Mouse (Mus musculus): ENCODE data around the gene Syt5. TPM values are rescaled to one million over a fixed set of nuclear protein-coding genes. Genes with fewer than 3 reads are reported as not detected.

Syt5 gene
- polyA plus RNA-seq, 1 experiment from 2014 or later, result 0.73 TPM

GRCm38 (mm10) chr7:4497271-4497903 lies 50.0 kb downstream of the Syt5 start:
- WGBS, result 87% methylated on average over 9 of the region's 9 CpGs

DNA sequence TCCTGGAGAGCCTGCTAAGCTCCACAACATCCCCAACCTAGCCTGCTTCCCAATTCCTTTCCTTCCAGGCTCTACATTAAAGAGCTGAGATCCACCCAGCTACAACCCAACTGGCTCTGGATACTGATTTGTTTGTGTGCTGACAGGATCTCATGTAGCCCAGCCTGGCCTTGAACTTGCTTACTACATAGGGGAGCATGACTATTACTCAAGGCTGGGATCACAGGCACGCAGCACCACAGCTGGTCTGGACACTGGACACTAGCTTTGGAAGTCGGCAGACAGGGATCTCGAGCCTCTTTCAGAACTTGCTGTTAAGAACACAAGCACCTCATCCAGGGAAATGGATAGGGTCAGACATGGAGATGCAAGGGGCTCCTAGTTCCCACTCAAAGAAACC lies 50.9 kb downstream of the Syt5 start:
- no peak overlapping the region for H3K4me2 ChIP-seq
- no peak overlapping the region for H3K27ac ChIP-seq (ENCODE audit: low read depth, low read length)
- no peaks in the 10 kb centered on the region for H3K27me3 ChIP-seq (replicated peaks; ENCODE audit: control insufficient read depth, insufficient read depth, low read length)
- DNase-seq (ENCODE audit: low spot score) (no peak), ATAC-seq (replicated peaks; ENCODE audit: low FRiP score) (no peak)
- H3K4me3 ChIP-seq (ENCODE audit: low read depth, low read length), result no peak overlapping the region
- H3K36me3 ChIP-seq (ENCODE audit: control insufficient read depth, insufficient read depth, low read length), result peaks cover 32% of the 10 kb centered on the region
- 94% methylated on average over 3 of the region's 3 CpGs for WGBS
- no peaks in the 10 kb centered on the region for H3K9me3 ChIP-seq (ENCODE audit: control insufficient read depth, low read length)
- no peak overlapping the region for H3K9ac ChIP-seq (ENCODE audit: low read depth, low read length)
- H3K4me1 ChIP-seq (replicated peaks; ENCODE audit: control insufficient read depth, insufficient read depth, low read length), result peaks cover 42% of the 10 kb centered on the region

More at GRCm38 (mm10) chr7:4497271-4497903, 50.0 kb downstream of the Syt5 start:
- DNase-seq (ENCODE audit: low spot score) (no peak), ATAC-seq (replicated peaks; ENCODE audit: low FRiP score) (no peak)
- Histone ChIP-seq H3K27ac (ENCODE audit: low read depth, low read length) (no peak overlapping the region), H3K9me3 (ENCODE audit: control insufficient read depth, low read length) (no peaks in the 10 kb centered on the region), H3K9ac (ENCODE audit: low read depth, low read length) (no peak overlapping the region), H3K27me3 (replicated peaks; ENCODE audit: control insufficient read depth, insufficient read depth, low read length) (no peaks in the 10 kb centered on the region), H3K36me3 (ENCODE audit: control insufficient read depth, insufficient read depth, low read length) (peaks cover 26% of the 10 kb centered on the region), H3K4me3 (ENCODE audit: low read depth, low read length) (no peak overlapping the region), H3K4me2 (no peak overlapping the region), H3K4me1 (replicated peaks; ENCODE audit: control insufficient read depth, insufficient read depth, low read length) (peaks cover 36% of the 10 kb centered on the region)

DNA sequence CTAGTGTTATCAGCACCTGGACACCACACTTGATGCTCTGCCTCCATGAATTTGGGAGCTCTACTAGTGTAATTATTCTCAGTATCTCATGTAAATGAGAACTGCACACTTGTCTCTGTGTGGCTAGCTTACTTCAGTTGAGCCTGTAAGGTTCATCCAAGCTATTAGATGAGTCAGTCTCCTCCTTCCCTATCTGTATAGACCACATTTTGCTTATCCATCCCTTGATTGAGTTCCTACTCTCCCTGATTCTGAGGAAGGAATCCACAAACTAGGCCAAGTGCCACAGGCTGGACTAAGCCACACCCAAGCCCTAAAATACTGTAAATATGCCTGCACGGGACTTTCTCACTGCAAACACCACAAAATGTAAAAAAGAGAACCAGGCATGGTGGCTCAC lies 53.4 kb downstream of the Syt5 start:
- DNase-seq (ENCODE audit: low spot score) (no peak), ATAC-seq (replicated peaks; ENCODE audit: low FRiP score) (0 out of 2 replicates have a peak, but pooled peaks have one; percentile 35)
- Histone ChIP-seq H3K27me3 (replicated peaks; ENCODE audit: control insufficient read depth, insufficient read depth, low read length) (no peaks in the 10 kb centered on the region), H3K27ac (ENCODE audit: low read depth, low read length) (0 out of 2 replicates have a peak overlapping the region, but pooled peaks have one; percentile 7), H3K4me2 (no peak overlapping the region), H3K4me1 (replicated peaks; ENCODE audit: control insufficient read depth, insufficient read depth, low read length) (peaks cover 39% of the 10 kb centered on the region), H3K9ac (ENCODE audit: low read depth, low read length) (no peak overlapping the region; the same call in 1 of the 2 replicates), H3K36me3 (ENCODE audit: control insufficient read depth, insufficient read depth, low read length) (peaks cover 43% of the 10 kb centered on the region), H3K4me3 (ENCODE audit: low read depth, low read length) (no peak overlapping the region), H3K9me3 (ENCODE audit: control insufficient read depth, low read length) (no peaks in the 10 kb centered on the region)
- 43% methylated on average over 1 of the region's 1 CpGs for whole genome bisulfite sequencing

DNA sequence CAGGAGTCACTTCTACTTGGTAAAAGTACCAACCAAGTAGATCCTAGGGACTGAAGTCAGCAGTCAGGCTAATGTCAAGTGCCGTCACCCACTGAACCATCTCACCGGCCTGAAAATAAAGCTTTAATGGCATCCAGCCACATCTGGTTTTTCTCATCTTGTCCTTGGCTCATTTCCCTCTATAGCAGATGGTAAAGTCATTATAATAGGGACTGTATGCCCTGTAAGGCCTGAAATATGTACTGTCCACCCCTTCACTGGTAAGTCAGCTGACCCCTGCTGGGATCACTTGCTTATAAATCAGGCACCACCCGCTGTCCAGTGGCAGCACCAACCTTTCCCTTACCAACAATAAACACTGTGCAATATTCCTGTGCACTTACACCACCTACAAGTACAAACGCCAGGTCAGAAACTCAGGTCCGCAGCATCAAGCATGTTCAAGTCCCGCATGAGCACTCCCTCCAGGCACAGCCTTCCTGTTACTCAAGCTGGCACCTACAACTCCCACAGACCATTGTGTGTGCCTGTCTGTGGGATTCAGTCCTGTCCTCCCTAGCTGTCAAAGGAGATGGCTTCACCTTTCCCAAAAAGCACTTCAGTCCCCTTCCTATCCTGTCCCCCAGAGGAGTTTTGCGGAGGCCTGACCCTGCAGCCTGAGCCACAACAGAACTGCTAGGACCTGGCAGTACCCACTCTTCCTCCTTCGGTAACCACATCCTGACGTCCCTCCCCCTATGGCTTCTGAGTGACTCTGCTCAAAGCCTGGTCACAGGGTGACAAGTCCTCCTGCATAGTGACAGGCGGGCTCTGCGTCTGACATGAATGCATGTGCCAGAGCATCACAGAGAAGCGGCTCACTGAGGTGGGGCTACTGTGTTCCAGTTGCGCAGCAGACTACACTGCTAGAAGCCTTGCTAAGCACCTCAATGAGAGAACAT lies 54.8 kb downstream of the Syt5 start:
- no peak overlapping the region for H3K4me2 ChIP-seq
- ATAC-seq (replicated peaks; ENCODE audit: low FRiP score), result peak; percentile 45
- H3K4me3 ChIP-seq (ENCODE audit: low read depth, low read length), result no peak overlapping the region
- H3K27ac ChIP-seq (ENCODE audit: low read depth, low read length), result 0 out of 2 replicates have a peak overlapping the region, but pooled peaks have one; percentile 7
- H3K27me3 ChIP-seq (replicated peaks; ENCODE audit: control insufficient read depth, insufficient read depth, low read length), result no peaks in the 10 kb centered on the region
- H3K36me3 ChIP-seq (ENCODE audit: control insufficient read depth, insufficient read depth, low read length), result peaks cover 45% of the 10 kb centered on the region
- H3K4me1 ChIP-seq (replicated peaks; ENCODE audit: control insufficient read depth, insufficient read depth, low read length), result peaks cover 33% of the 10 kb centered on the region
- no peak for DNase-seq (ENCODE audit: low spot score)
- WGBS, result 76% methylated on average over 13 of the region's 13 CpGs
- no peak overlapping the region for H3K9ac ChIP-seq (ENCODE audit: low read depth, low read length)
- H3K9me3 ChIP-seq (ENCODE audit: control insufficient read depth, low read length), result no peaks in the 10 kb centered on the region

DNA sequence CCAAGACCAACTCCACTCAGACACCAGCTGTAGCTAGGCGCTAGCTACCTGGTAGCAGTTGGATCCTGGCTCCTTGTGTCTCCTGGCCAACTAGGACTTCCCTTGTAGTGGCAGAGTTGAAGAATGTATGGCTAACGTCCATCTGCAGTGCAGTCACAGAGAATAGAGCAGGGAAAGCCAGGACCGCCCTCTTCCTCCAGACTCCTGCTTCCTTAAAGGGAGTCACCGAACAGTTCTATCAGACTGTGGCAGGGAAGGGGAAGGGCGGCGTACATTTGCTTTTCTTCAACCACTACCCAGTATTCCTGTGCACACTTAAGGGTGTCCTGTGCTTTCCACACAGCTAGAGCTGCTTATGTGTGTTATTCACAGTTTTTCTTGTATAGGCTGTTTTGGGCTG lies 56.0 kb downstream of the Syt5 start:
- Histone ChIP-seq H3K27ac (ENCODE audit: low read depth, low read length) (no peak overlapping the region), H3K4me2 (0 out of 2 replicates have a peak overlapping the region, but pooled peaks have one; percentile 9), H3K4me1 (replicated peaks; ENCODE audit: control insufficient read depth, insufficient read depth, low read length) (peaks cover 33% of the 10 kb centered on the region), H3K36me3 (ENCODE audit: control insufficient read depth, insufficient read depth, low read length) (peaks cover 42% of the 10 kb centered on the region), H3K27me3 (replicated peaks; ENCODE audit: control insufficient read depth, insufficient read depth, low read length) (no peaks in the 10 kb centered on the region), H3K9ac (ENCODE audit: low read depth, low read length) (no peak overlapping the region), H3K9me3 (ENCODE audit: control insufficient read depth, low read length) (no peaks in the 10 kb centered on the region), H3K4me3 (ENCODE audit: low read depth, low read length) (no peak overlapping the region)
- DNase-seq (ENCODE audit: low spot score), result no peak
- no peak for ATAC-seq (replicated peaks; ENCODE audit: low FRiP score)
- 64% methylated on average over 6 of the region's 6 CpGs for WGBS

Small RNA genes lying within 50 kb of the gene (microRNA-seq; reads per million reads assigned to microRNA genes)
- not detected for gene Gm23577 (ENCODE audit: borderline number of aligned reads)

Other genes starting within 250 kb of the Syt5 start
- not detected in 2 replicates for gene Ncr1, start 209.8 kb downstream of the Syt5 start, polyA plus RNA-seq (2014; fragmentation: Nextera tagmentation; extraction: Ambion mirVana)
- 5.1 and 5.7 TPM in 2 replicates for gene Gp6, start 149.8 kb downstream of the Syt5 start, polyA plus RNA-seq (2014; fragmentation: Nextera tagmentation; extraction: Ambion mirVana)
- gene Rdh13, start 101.9 kb downstream of the Syt5 start, polyA plus RNA-seq (2014; fragmentation: Nextera tagmentation; extraction: Ambion mirVana), result 17.4 and 18.2 TPM in 2 replicates
- gene Eps8l1, start 86.9 kb downstream of the Syt5 start, polyA plus RNA-seq (2014; fragmentation: Nextera tagmentation; extraction: Ambion mirVana), result 2.0 and 2.6 TPM in 2 replicates
- 46.2 and 48.0 TPM in 2 replicates for gene Ppp1r12c, start 45.9 kb downstream of the Syt5 start, polyA plus RNA-seq (2014; fragmentation: Nextera tagmentation; extraction: Ambion mirVana)
- gene Tnnt1, start 31.2 kb downstream of the Syt5 start, polyA plus RNA-seq (2014; fragmentation: Nextera tagmentation; extraction: Ambion mirVana), result 25.1 and 27.7 TPM in 2 replicates
- gene Tnni3, start 23.3 kb downstream of the Syt5 start, polyA plus RNA-seq (2014; fragmentation: Nextera tagmentation; extraction: Ambion mirVana), result 8.9 and 17.0 TPM in 2 replicates
- gene Dnaaf3, start 15.1 kb downstream of the Syt5 start, polyA plus RNA-seq (2014; fragmentation: Nextera tagmentation; extraction: Ambion mirVana), result 0.22 and 0.45 TPM in 2 replicates
- not detected in 2 replicates for gene Ptprh, start 56.5 kb upstream of the Syt5 start, polyA plus RNA-seq (2014; fragmentation: Nextera tagmentation; extraction: Ambion mirVana)
- gene Tmem86b, start 83.9 kb upstream of the Syt5 start, polyA plus RNA-seq (2014; fragmentation: Nextera tagmentation; extraction: Ambion mirVana), result 12.9 and 18.0 TPM in 2 replicates
- 5.6 and 6.6 TPM in 2 replicates for gene Ppp6r1, start 111.5 kb upstream of the Syt5 start, polyA plus RNA-seq (2014; fragmentation: Nextera tagmentation; extraction: Ambion mirVana)
- 132 and 137 TPM in 2 replicates for gene Hspbp1, start 137.5 kb upstream of the Syt5 start, polyA plus RNA-seq (2014; fragmentation: Nextera tagmentation; extraction: Ambion mirVana)
- gene Brsk1, start 143.1 kb upstream of the Syt5 start, polyA plus RNA-seq (2014; fragmentation: Nextera tagmentation; extraction: Ambion mirVana), result 0.66 and 1.0 TPM in 2 replicates
- 0.16 TPM in 1 of 2 replicates, not detected in the other for gene Tmem150b, start 177.7 kb upstream of the Syt5 start, polyA plus RNA-seq (2014; fragmentation: Nextera tagmentation; extraction: Ambion mirVana)
- gene Kmt5c, start 192.6 kb upstream of the Syt5 start, polyA plus RNA-seq (2014; fragmentation: Nextera tagmentation; extraction: Ambion mirVana), result 88.8 and 97.1 TPM in 2 replicates
- 111 and 116 TPM in 2 replicates for gene Cox6b2, start 205.6 kb upstream of the Syt5 start, polyA plus RNA-seq (2014; fragmentation: Nextera tagmentation; extraction: Ambion mirVana)
- not detected in 2 replicates for gene Fam71e2, start 223.8 kb upstream of the Syt5 start, polyA plus RNA-seq (2014; fragmentation: Nextera tagmentation; extraction: Ambion mirVana)
- 0.12 TPM in 1 of 2 replicates, not detected in the other for gene Il11, start 235.3 kb upstream of the Syt5 start, polyA plus RNA-seq (2014; fragmentation: Nextera tagmentation; extraction: Ambion mirVana)
- gene Tmem190, start 235.4 kb upstream of the Syt5 start, polyA plus RNA-seq (2014; fragmentation: Nextera tagmentation; extraction: Ambion mirVana), result 0.86 TPM in 1 of 2 replicates, not detected in the other
- 12.2 and 12.4 TPM in 2 replicates for gene Tmem238, start 242.1 kb upstream of the Syt5 start, polyA plus RNA-seq (2014; fragmentation: Nextera tagmentation; extraction: Ambion mirVana)
- gene Rpl28, start 245.3 kb upstream of the Syt5 start, polyA plus RNA-seq (2014; fragmentation: Nextera tagmentation; extraction: Ambion mirVana), result 218 and 238 TPM in 2 replicates

Measured in liver, embryonic 11.5 days (tissue).